Mouse (Mus musculus): Measurements from ENCODE around the gene Tmem52b.
"Not testable (repeated sequence)": the region's sequence is repeated elsewhere in the genome, so short reads cannot be mapped to it uniquely, and the experiment has no call there.

The Tmem52b gene

GRCm38 (mm10) chr6:129512367-129512766 is at the start of gene Tmem52b:
TSS of gene Tmem52b (plus strand) at chr6:129512555.
- in situ Hi-C loops (cut with MboI; ENCODE audit: unreplicated experiment in 2 of 2), result loop anchor here (25.0 kb wide), 2 partner anchors 675 to 925 kb away; partner anchors contain the start of genes A2ml1 (in 2 of the 2), Gm44511 (in 1 of the 2) and Klrb1b (in 1 of the 2)

GRCm38 (mm10) chr6:129471386-129471785 is 41.0 kb upstream of the Tmem52b start:
- in situ Hi-C loops (cut with MboI; ENCODE audit: unreplicated experiment in 2 of 2), result loop anchor here in 1 of 2 experiments (5.0 kb wide), 1 partner anchor 79 kb away; no protein-coding TSS in a partner anchor

GRCm38 (mm10) chr6:129472627-129473026 is 39.7 kb upstream of the Tmem52b start:
- in situ Hi-C loops (cut with MboI; ENCODE audit: unreplicated experiment in 2 of 2), result loop anchor here in 1 of 2 experiments (5.0 kb wide), 1 partner anchor 80 kb away; no protein-coding TSS in a partner anchor

- in situ Hi-C loops (cut with MboI; ENCODE audit: unreplicated experiment in 2 of 2), result loop anchor here in 1 of 2 experiments (5.0 kb wide), 1 partner anchor 84 kb away; no protein-coding TSS in a partner anchor
These were observed 35.8 kb upstream of the Tmem52b start for GRCm38 (mm10) chr6:129476404-129477126.

- in situ Hi-C loops (cut with MboI; ENCODE audit: unreplicated experiment in 2 of 2), result no loop called here
These were observed 32.0 kb upstream of the Tmem52b start for GRCm38 (mm10) chr6:129480089-129480958.

- in situ Hi-C loops (cut with MboI; ENCODE audit: unreplicated experiment in 2 of 2), result no loop called here
These were observed 17.4 kb upstream of the Tmem52b start for GRCm38 (mm10) chr6:129494924-129495323.

- in situ Hi-C loops (cut with MboI; ENCODE audit: unreplicated experiment in 2 of 2), result no loop called here
These were observed 14.8 kb upstream of the Tmem52b start for GRCm38 (mm10) chr6:129497345-129498218.

GRCm38 (mm10) chr6:129499516-129499915 is 12.8 kb upstream of the Tmem52b start:
- in situ Hi-C loops (cut with MboI; ENCODE audit: unreplicated experiment in 2 of 2), result not testable (repeated sequence)

GRCm38 (mm10) chr6:129503471-129503870 is 8.9 kb upstream of the Tmem52b start:
- in situ Hi-C loops (cut with MboI; ENCODE audit: unreplicated experiment in 2 of 2), result loop anchor here (25.0 kb wide), 2 partner anchors 666 to 916 kb away; partner anchors contain the start of genes A2ml1 (in 2 of the 2), Gm44511 (in 1 of the 2) and Klrb1b (in 1 of the 2)

GRCm38 (mm10) chr6:129507024-129507423 is 5.3 kb upstream of the Tmem52b start, which contains the start of gene Olr1:
TSS of gene Olr1 (minus strand) at chr6:129507165.
- in situ Hi-C loops (cut with MboI; ENCODE audit: unreplicated experiment in 2 of 2), result loop anchor here (25.0 kb wide), 2 partner anchors 670 to 920 kb away; partner anchors contain the start of genes A2ml1 (in 2 of the 2), Gm44511 (in 1 of the 2) and Klrb1b (in 1 of the 2)

GRCm38 (mm10) chr6:129510120-129510911 is 2.0 kb upstream of the Tmem52b start:
- in situ Hi-C loops (cut with MboI; ENCODE audit: unreplicated experiment in 2 of 2), result loop anchor here (25.0 kb wide), 2 partner anchors 673 to 923 kb away; partner anchors contain the start of genes A2ml1 (in 2 of the 2), Gm44511 (in 1 of the 2) and Klrb1b (in 1 of the 2)

GRCm38 (mm10) chr6:129512868-129513267 is 513 bp downstream of the Tmem52b start:
- in situ Hi-C loops (cut with MboI; ENCODE audit: unreplicated experiment in 2 of 2), result loop anchor here (25.0 kb wide), 2 partner anchors 676 to 926 kb away; partner anchors contain the start of genes A2ml1 (in 2 of the 2), Gm44511 (in 1 of the 2) and Klrb1b (in 1 of the 2)

GRCm38 (mm10) chr6:129513409-129513808 is 1.1 kb downstream of the Tmem52b start:
- in situ Hi-C loops (cut with MboI; ENCODE audit: unreplicated experiment in 2 of 2), result loop anchor here (25.0 kb wide), 2 partner anchors 676 to 926 kb away; partner anchors contain the start of genes A2ml1 (in 2 of the 2), Gm44511 (in 1 of the 2) and Klrb1b (in 1 of the 2)

GRCm38 (mm10) chr6:129514376-129514775 is 2.0 kb downstream of the Tmem52b start:
- in situ Hi-C loops (cut with MboI; ENCODE audit: unreplicated experiment in 2 of 2), result loop anchor here (25.0 kb wide), 2 partner anchors 677 to 927 kb away; partner anchors contain the start of genes A2ml1 (in 2 of the 2), Gm44511 (in 1 of the 2) and Klrb1b (in 1 of the 2)

GRCm38 (mm10) chr6:129515068-129515467 is 2.7 kb downstream of the Tmem52b start:
- in situ Hi-C loops (cut with MboI; ENCODE audit: unreplicated experiment in 2 of 2), result loop anchor here (5.0 to 25.0 kb wide), 5 partner anchors 123 to 928 kb away; partner anchors contain the start of genes A2ml1 (in 2 of the 2), 4922502D21Rik (in 1 of the 2), Gm44511 (in 1 of the 2) and Klrb1b (in 1 of the 2)

GRCm38 (mm10) chr6:129516388-129516787 is 4.0 kb downstream of the Tmem52b start:
- in situ Hi-C loops (cut with MboI; ENCODE audit: unreplicated experiment in 2 of 2), result loop anchor here (5.0 to 25.0 kb wide), 5 partner anchors 124 to 929 kb away; partner anchors contain the start of genes A2ml1 (in 2 of the 2), 4922502D21Rik (in 1 of the 2), Gm44511 (in 1 of the 2) and Klrb1b (in 1 of the 2)

- in situ Hi-C loops (cut with MboI; ENCODE audit: unreplicated experiment in 2 of 2), result loop anchor here (5.0 to 25.0 kb wide), 5 partner anchors 126 to 931 kb away; partner anchors contain the start of genes A2ml1 (in 2 of the 2), 4922502D21Rik (in 1 of the 2), Gm44511 (in 1 of the 2) and Klrb1b (in 1 of the 2)
These were observed 5.5 kb downstream of the Tmem52b start for GRCm38 (mm10) chr6:129517752-129518408.

Data from v-Abl transformed pro-B cells (cell line).